Mouse (Mus musculus) liver, adult 2 months (tissue): ENCODE results near the gene Setd6. TPM values are rescaled to one million over a fixed set of nuclear protein-coding genes. Genes with fewer than 3 reads are reported as not detected.

ENCODE experiments used
- DNase-seq: peaks from one replicate; pipeline ENCODE4 v3.0.0-alpha.2; 2011; ENCODE audit warnings: low read depth, low spot score; ENCODE audit errors: extremely low read depth
- H3K27ac ChIP-seq: fragments of 200-500 bp; replicated peaks from 2 replicates; pipeline ENCODE4 v1.5.1; 2012; ENCODE audit warnings: low read depth, mild to moderate bottlenecking, control low read depth, inconsistent platforms, low read length; ENCODE audit not compliant: insufficient read depth
- H3K27me3 ChIP-seq: fragments of 200-500 bp; 2 replicates; pipeline ENCODE4 v1.6.1; 2012; ENCODE audit warnings: mild to moderate bottlenecking, moderate library complexity, low read length, inconsistent platforms; ENCODE audit not compliant: control insufficient read depth, insufficient read depth
- H3K36me3 ChIP-seq: fragments of 200-500 bp; 2 replicates; pipeline ENCODE4 v1.6.1; 2012; ENCODE audit warnings: low read length, inconsistent platforms; ENCODE audit not compliant: control insufficient read depth, insufficient read depth
- H3K4me1 ChIP-seq: fragments of 200-500 bp; 2 replicates; pipeline ENCODE4 v1.6.1; 2011; ENCODE audit warnings: low read length; ENCODE audit not compliant: control insufficient read depth, insufficient read depth
- H3K4me3 ChIP-seq: fragments of 200-500 bp; 2 replicates; pipeline ENCODE4 v1.5.1; 2011; ENCODE audit warnings: low read depth, mild to moderate bottlenecking, control low read depth, low read length, moderate library complexity; ENCODE audit not compliant: insufficient read depth
- H3K79me2 ChIP-seq: fragments of 200-500 bp; 2 replicates; pipeline ENCODE4 v1.6.1; 2012; ENCODE audit warnings: inconsistent platforms, mild to moderate bottlenecking, low read length, moderate library complexity; ENCODE audit not compliant: control insufficient read depth, insufficient read depth
- H3K9ac ChIP-seq: fragments of 200-500 bp; 2 replicates; pipeline ENCODE4 v1.6.1; 2012; ENCODE audit warnings: low read depth, mild to moderate bottlenecking, control low read depth, inconsistent platforms, low read length
- CTCF ChIP-seq: fragments of 200-500 bp; IDR thresholded peaks from 2 replicates; pipeline ENCODE4 v1.5.1; 2011; ENCODE audit warnings: low read depth, low read length, control low read depth
- POLR2A ChIP-seq: fragments of 200-500 bp; IDR thresholded peaks from 2 replicates; pipeline ENCODE4 v1.6.1; 2011; ENCODE audit warnings: low read length, control low read depth; ENCODE audit not compliant: insufficient read depth; ENCODE audit errors: extremely low read depth
- WGBS: fragments of 180-500 bp; shearing (Covaris S2); methylation state at CpG from one replicate; pipeline ENCODE4 v1.1.7; 2018; 5-methylcytosine and 5-hydroxymethylcytosine counted together
- polyA plus RNA-seq: library from polyadenylated mRNA; depleted of rRNA; stranded (reverse); fragments of >200 nt; gene quantifications from 2 replicates; pipeline ENCODE4 v1.2.3, GENCODE M21; 2012
- total RNA-seq: library from RNA; depleted of rRNA; stranded (reverse); fragments of >200 nt; gene quantifications from 2 replicates; pipeline ENCODE4 v1.2.3, GENCODE M21; 2014

The Setd6 gene
- total and polyA plus RNA-seq, 2 experiments: 13.0 to 20.9 TPM

GRCm38 (mm10) chr8:95696661-95697060 lies 19.0 kb upstream of the Setd6 start:
- H3K36me3 ChIP-seq: no peaks in the 10 kb centered on the region
- H3K4me3 ChIP-seq: no peak overlapping the region
- TF ChIP-seq POLR2A (no peak), CTCF (no peak)
- 51% methylated on average over 8 of the region's 8 CpGs for WGBS
- no peak overlapping the region for H3K27ac ChIP-seq
- H3K27me3 ChIP-seq: 0 out of 2 replicates have a peak, but pooled peaks cover 5% of the 10 kb centered on the region
- H3K4me1 ChIP-seq: no peaks in the 10 kb centered on the region; the same call in 1 of the 2 replicates
- no peak overlapping the region for H3K9ac ChIP-seq
- no peaks in the 10 kb centered on the region for H3K79me2 ChIP-seq
- no peak for DNase-seq

- no peak overlapping the region for H3K27ac ChIP-seq
- no peaks in the 10 kb centered on the region; the same call in 1 of the 2 replicates for H3K4me1 ChIP-seq
- H3K79me2 ChIP-seq: no peaks in the 10 kb centered on the region
- WGBS: 2% methylated on average over 11 of the region's 11 CpGs
- H3K27me3 ChIP-seq: 0 out of 2 replicates have a peak, but pooled peaks cover 5% of the 10 kb centered on the region
- H3K9ac ChIP-seq: no peak overlapping the region
- H3K4me3 ChIP-seq: no peak overlapping the region
- H3K36me3 ChIP-seq: no peaks in the 10 kb centered on the region
- DNase-seq: no peak
- TF ChIP-seq CTCF (peak; percentile 88), POLR2A (no peak)
These were observed 18.6 kb upstream of the Setd6 start for GRCm38 (mm10) chr8:95697128-95697527.

GRCm38 (mm10) chr8:95698179-95698578 lies 17.5 kb upstream of the Setd6 start:
- DNase-seq: no peak
- Histone ChIP-seq H3K9ac (no peak overlapping the region), H3K79me2 (no peaks in the 10 kb centered on the region), H3K4me3 (no peak overlapping the region), H3K4me1 (no peaks in the 10 kb centered on the region; the same call in 1 of the 2 replicates), H3K36me3 (no peaks in the 10 kb centered on the region), H3K27ac (no peak overlapping the region), H3K27me3 (0 out of 2 replicates have a peak, but pooled peaks cover 5% of the 10 kb centered on the region)
- TF ChIP-seq CTCF: no peak
- no peak for TF ChIP-seq POLR2A
- WGBS: 13% methylated on average over 6 of the region's 6 CpGs

DNA sequence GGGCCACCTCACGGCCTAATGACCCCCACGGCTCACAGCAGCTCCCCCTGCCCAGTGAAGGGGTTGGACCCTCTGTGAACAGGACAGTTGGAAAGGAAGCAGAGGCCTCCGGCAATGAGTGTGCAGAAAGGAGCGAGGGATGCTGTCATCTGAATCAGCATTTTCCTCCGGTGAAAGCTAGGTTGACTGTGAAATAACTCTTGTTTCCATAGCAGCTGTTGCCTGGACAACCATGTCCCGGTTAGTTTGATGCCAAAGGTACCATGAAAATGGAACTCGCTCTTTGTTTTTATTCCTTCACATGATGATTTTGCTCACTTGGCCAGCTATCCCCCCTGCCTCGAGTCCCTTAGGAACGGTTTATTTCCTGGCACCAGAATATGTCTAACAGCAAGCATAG lies 15.4 kb upstream of the Setd6 start:
- no peak for DNase-seq
- TF ChIP-seq POLR2A (no peak), CTCF (no peak)
- H3K79me2 ChIP-seq: no peaks in the 10 kb centered on the region
- H3K4me1 ChIP-seq: no peaks in the 10 kb centered on the region; the same call in 1 of the 2 replicates
- no peak overlapping the region for H3K9ac ChIP-seq
- H3K36me3 ChIP-seq: no peaks in the 10 kb centered on the region
- H3K27me3 ChIP-seq: no peaks in the 10 kb centered on the region
- H3K27ac ChIP-seq: no peak overlapping the region
- H3K4me3 ChIP-seq: no peak overlapping the region
- WGBS: 62% methylated on average over 9 of the region's 9 CpGs

- no peak for DNase-seq
- Histone ChIP-seq H3K4me1 (no peaks in the 10 kb centered on the region; the same call in 1 of the 2 replicates), H3K27me3 (no peaks in the 10 kb centered on the region), H3K79me2 (no peaks in the 10 kb centered on the region), H3K27ac (no peak overlapping the region), H3K9ac (no peak overlapping the region), H3K36me3 (no peaks in the 10 kb centered on the region), H3K4me3 (no peak overlapping the region)
- no peak for TF ChIP-seq POLR2A
- TF ChIP-seq CTCF: no peak
- WGBS: 85% methylated on average over 4 of the region's 4 CpGs
These were observed 13.9 kb upstream of the Setd6 start for GRCm38 (mm10) chr8:95701809-95702208.
